Mouse (Mus musculus): ENCODE data around the gene Dhx58.

Gene Dhx58

GRCm38 (mm10) chr11:100703851-100704531 is at the start of gene Dhx58:
Dhx58 (minus strand) TSS chr11:100704271.
- DNase-seq (ENCODE audit: low spot score in 2 of 2), result no peak

- DNase-seq (ENCODE audit: low spot score in 2 of 2), result no peak
These were observed 48.2 kb upstream of the Dhx58 start for GRCm38 (mm10) chr11:100752294-100752693.

DNA sequence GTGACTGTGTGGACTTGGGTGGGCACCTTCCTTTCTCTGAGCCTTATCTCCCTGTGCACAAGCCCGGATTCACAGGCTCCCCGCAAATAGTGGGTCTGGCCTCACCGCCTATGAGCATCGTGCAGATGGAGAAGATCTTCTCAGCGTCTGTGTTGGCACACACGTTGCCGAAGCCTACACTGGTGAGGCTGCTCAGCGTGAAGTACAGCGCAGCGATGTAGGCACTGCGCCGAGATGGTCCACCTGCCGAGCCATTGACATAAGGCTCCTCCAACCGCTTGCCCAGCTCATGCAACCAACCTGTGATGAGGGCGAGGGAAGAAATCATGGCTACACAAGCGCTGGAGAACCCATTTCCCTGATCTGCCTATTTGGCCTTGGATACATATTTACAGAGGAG is 46.1 kb upstream of the Dhx58 start:
- DNase-seq (ENCODE audit: low spot score in 2 of 2), result no peak

GRCm38 (mm10) chr11:100749469-100749868 is 45.4 kb upstream of the Dhx58 start:
- no peak for DNase-seq (ENCODE audit: low spot score in 2 of 2)

- no peak for DNase-seq (ENCODE audit: low spot score in 2 of 2)
These were observed 44.5 kb upstream of the Dhx58 start for GRCm38 (mm10) chr11:100748620-100749019.

- no peak for DNase-seq (ENCODE audit: low spot score in 2 of 2)
These were observed 43.0 kb upstream of the Dhx58 start for GRCm38 (mm10) chr11:100747114-100747513.

GRCm38 (mm10) chr11:100746546-100746945 is 42.5 kb upstream of the Dhx58 start:
- no peak for DNase-seq (ENCODE audit: low spot score in 2 of 2)

- DNase-seq (ENCODE audit: low spot score in 2 of 2), result no peak
These were observed 41.0 kb upstream of the Dhx58 start for GRCm38 (mm10) chr11:100745085-100745484.

DNA sequence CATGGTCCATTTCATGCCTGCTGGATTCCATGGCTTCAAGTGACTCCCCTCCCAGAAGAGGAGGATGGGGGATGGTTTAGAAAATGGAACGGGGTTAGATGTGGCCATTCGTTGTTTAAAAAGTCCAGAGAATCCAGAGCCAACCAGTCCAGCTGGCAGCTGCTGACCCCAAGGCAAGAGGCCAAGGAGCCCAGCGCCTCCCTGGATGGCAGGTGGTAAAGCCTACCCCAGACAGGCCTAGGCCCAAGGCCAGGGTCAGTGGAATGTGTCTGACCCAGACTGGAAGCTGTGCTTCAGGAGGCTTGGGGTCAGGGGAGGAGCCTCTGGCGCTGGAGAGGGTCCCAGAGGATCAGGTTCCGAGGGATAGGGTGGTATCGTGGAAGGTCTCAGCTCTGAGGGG is 37.3 kb upstream of the Dhx58 start:
- DNase-seq (ENCODE audit: low spot score in 2 of 2), result no peak

- DNase-seq (ENCODE audit: low spot score in 2 of 2), result no peak
These were observed 34.7 kb upstream of the Dhx58 start for GRCm38 (mm10) chr11:100738749-100739148.

DNA sequence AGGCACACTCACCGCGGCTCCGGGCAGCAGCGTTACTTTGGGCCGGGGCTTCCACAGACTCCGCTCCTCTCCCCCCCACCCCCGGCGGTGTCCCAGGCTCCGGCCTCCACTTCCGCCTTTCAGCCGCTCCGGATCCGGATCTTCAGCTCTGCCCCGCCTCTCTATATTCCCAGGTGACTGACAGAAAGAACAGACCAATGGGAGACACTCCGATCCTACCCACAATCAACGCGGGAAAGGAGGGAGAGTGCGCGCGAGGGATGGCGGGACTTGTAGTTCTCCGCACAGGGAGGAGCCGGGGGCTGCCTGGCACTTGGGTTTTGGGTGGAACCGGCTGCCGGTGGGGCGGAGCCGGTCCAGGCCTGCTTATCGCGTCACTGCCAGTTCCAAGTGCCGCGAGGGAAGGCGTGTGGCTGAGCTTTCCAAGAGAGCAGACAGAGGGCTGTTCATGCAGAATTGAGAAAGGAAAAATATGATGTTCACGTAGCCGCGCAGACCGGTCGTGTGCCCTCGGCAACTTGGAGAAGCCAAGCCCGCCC is 34.1 kb upstream of the Dhx58 start, which contains the start of gene Rab5c:
Gene Rab5c (minus strand): TSS at position 150 of the 539 bp plus-strand sequence.
- peak; percentile 97 to 99 for DNase-seq (ENCODE audit: low spot score in 2 of 2)

DNA sequence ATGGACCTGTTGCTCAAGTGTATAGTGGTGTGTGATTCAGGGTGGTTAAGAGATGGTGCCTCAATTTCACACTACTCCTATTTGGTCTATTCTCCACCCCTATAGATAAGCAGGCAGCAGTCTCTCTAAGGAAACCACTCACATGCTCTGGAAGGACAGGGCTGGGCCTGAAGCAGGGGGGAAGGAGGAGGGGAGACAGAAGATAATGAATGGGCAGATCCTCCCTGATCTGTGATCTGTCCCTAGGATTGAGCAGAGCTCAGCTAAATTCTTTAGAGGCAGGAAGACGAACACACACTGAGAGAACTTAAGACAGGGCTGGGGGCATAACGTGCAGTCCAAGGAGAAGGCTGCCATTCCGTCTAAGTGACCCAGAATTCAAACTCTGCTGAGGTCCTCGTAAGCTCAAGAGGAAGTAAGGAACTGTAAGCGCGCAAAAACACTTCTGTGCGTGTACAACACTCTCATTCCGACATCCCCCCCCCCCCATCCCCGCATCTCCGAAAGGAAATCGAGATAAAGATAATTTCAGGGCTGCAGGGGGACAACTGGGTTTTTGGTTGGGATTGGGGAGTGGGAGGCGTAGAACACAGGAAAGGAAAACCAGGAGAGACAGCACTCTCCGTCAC is 33.1 kb upstream of the Dhx58 start:
- DNase-seq (ENCODE audit: low spot score in 2 of 2), result no peak

GRCm38 (mm10) chr11:100736746-100737080 is 32.6 kb upstream of the Dhx58 start:
- DNase-seq (ENCODE audit: low spot score in 2 of 2), result no peak

GRCm38 (mm10) chr11:100735954-100736745 is 32.1 kb upstream of the Dhx58 start:
- no peak for DNase-seq (ENCODE audit: low spot score in 2 of 2)

GRCm38 (mm10) chr11:100735134-100735865 is 31.2 kb upstream of the Dhx58 start:
- no peak for DNase-seq (ENCODE audit: low spot score in 2 of 2)

DNA sequence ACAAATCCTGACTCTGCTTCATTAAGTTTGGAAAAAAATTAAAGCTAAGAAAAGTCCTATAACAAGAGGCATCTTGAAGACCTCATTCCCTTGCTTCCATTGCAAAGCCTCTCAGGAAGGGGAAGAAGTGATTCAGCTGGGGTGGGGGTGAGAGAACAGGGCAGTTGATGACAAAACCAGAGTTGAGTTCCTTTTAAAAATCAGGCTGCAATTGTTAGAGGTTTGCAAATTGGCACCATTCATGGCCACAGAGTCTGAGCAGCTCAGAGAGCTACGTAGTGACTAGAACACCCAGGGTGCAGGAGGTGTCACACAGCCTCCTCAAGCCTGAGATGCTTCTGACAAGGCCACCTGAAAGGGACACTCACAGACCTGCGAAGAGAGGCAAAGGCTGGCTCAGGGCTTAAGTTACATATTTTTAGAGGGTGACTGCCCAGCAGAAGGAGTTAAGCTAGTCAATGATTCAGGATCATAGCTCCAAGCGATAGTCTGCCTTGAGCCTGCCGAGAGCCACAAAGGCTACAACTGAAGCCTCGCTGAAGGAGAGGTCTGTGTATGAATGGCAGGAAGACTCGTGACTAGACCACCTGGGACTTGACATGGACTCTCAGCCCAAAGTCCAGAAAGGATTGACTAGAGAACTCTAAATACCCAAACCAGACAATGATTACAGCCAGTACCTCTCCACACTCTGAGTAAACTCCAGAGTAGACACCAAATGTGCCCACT is 26.6 kb upstream of the Dhx58 start:
- no peak for DNase-seq (ENCODE audit: low spot score in 2 of 2)

DNA sequence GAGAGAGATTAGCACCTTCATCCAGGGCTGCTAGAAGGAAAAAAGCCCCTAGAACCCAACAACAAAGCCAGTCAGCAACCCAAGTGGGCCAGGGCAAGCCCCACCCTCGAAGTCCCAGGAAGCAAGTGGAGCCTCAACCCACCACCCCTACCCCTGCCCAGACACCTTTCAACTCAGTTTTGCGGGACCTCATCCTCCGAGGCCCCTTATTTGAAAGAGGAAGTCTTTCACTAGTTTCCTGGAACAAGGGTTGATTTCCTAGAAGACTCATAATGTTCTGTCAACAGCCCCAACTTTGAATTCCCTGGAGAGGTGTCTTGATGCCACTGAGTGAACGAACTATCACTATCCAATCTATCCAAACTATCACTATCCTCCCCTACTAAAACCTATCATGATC is 25.9 kb upstream of the Dhx58 start:
- DNase-seq (ENCODE audit: low spot score in 2 of 2), result no peak

DNA sequence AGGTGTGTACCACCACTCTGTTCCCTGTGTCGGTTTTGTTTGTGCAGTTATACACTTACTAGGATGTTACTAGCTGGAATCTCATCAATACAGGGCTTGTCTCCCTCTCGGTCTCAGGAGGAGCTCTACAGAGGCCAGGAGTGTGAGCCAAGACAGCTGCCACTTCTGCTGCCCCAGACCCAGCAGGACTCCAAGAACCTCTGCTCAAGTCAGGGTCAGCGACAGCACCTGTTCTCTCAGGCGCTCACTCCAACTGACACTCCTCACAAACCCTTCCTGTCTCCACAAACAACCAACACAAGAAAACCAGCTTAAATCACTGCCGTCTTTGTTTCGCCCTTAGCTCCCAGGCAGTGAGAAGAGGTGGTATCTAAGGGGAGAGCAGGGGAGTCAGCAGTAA is 24.5 kb upstream of the Dhx58 start:
- DNase-seq (ENCODE audit: low spot score in 2 of 2), result no peak

DNA sequence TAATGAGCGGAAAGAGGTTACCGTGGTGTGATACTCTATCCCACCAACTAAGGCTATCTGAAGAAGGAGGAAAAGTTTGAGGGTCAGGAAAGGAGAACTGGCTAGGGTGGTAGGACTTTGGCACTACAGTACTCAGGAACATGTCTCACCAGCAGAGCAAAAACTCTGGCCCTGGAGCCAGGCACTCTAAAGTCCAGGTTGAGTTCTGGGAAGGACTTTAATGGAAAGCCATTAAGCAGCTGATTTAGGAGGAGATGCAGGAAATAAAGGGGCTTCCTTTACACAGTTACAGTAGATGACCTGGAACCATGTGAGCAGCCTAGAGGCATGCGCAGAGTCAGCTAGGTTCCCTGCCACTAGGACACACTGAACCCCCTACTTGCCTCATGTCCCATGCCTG is 23.1 kb upstream of the Dhx58 start:
- no peak for DNase-seq (ENCODE audit: low spot score in 2 of 2)

- DNase-seq (ENCODE audit: low spot score in 2 of 2), result no peak
These were observed 20.9 kb upstream of the Dhx58 start for GRCm38 (mm10) chr11:100724919-100725512.

All from urinary bladder, postnatal 4 days (tissue).